Mouse (Mus musculus): Measurements from ENCODE around the gene Phactr4. TPM values are rescaled to one million over a fixed set of nuclear protein-coding genes. Genes with fewer than 3 reads are reported as not detected.

Gene Phactr4
- total and polyA plus RNA-seq, 3 experiments = 7.2 to 79.5 (median 28.7) TPM

DNA sequence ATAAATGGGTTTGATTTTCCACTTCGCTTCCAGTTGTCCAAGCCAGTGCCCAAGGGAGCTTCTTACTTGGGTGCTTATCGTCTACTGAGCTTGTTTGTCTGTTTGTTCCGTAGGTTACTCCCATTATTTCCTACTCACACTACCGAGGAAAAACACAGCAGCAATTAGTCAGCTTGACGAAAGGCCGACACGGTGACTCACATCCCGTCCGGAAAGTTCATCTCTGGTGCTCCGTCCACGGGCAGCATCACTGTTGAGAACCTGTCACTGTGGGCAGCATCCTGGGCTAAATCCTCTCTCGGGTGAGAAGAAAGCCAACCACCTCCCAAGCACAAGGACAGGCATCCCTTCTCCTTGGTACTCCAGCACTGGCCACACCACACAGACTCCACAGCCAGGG is 23.8 kb upstream of the Phactr4 start:
- Histone ChIP-seq H3K4me1 (ENCODE audit: control insufficient read depth in 1 of 2, insufficient read depth in 2 of 2, low read length in 2 of 2) (peaks cover 0 to 5% of the 10 kb centered on the region in 2 experiments; a peak in 2 of 4 replicates), H3K36me3 (ENCODE audit: control insufficient read depth in 1 of 2, insufficient read depth in 2 of 2, low read length in 2 of 2) (peaks cover 0 to 4% of the 10 kb centered on the region in 2 experiments; a peak in 1 of 4 replicates), H3K9me3 (replicated peaks; ENCODE audit: insufficient read depth, low read length) (no peaks in the 10 kb centered on the region), H3K4me3 (ENCODE audit: control insufficient read depth in 1 of 2, insufficient read depth in 1 of 2, low read depth in 2 of 2, low read length in 2 of 2) (no peak overlapping the region), H3K9ac (ENCODE audit: control insufficient read depth, low read depth, low read length, poor library complexity, severe bottlenecking) (no peak overlapping the region), H3K27ac (ENCODE audit: control insufficient read depth, low read depth, low read length) (no peak overlapping the region), H3K27me3 (ENCODE audit: control insufficient read depth in 1 of 2, insufficient read depth in 2 of 2, low read length in 2 of 2) (no peaks in the 10 kb centered on the region), H3K79me2 (ENCODE audit: control insufficient read depth, insufficient read depth, low read length, poor library complexity) (no peaks in the 10 kb centered on the region)
- DNase-seq (ENCODE audit: low read depth, low spot score) = no peak
- TF ChIP-seq MAX (IDR thresholded peaks at IDR 0.05; ENCODE audit: low read length) = no peak
- TF ChIP-seq POLR2AphosphoS5 (IDR thresholded peaks at IDR 0.05; ENCODE audit: borderline replicate concordance, low read depth, low read length) = no peak
- TF ChIP-seq MYC (IDR thresholded peaks at IDR 0.05; ENCODE audit: low read depth, low read length) = no peak
- no peak for TF ChIP-seq GATA1 (IDR thresholded peaks at IDR 0.05; ENCODE audit: low read depth, low read length)
- TF ChIP-seq SIN3A (IDR thresholded peaks at IDR 0.05; ENCODE audit: low read length) = no peak
- TF ChIP-seq BHLHE40 (IDR thresholded peaks at IDR 0.05; ENCODE audit: borderline replicate concordance, low read depth, low read length) = no peak
- TF ChIP-seq ETS1 (IDR thresholded peaks at IDR 0.05; ENCODE audit: low read depth, low read length) = no peak
- no peak for TF ChIP-seq CTCF (IDR thresholded peaks at IDR 0.05 in 2 of 3, conservative IDR thresholded peaks at IDR 0.05 in 1 of 3; ENCODE audit: control insufficient read depth in 1 of 3, insufficient read depth in 1 of 3, low read depth in 2 of 3, low read length in 3 of 3, poor library complexity in 1 of 3, severe bottlenecking in 1 of 3)
- TF ChIP-seq HCFC1 (IDR thresholded peaks at IDR 0.05; ENCODE audit: low read depth, low read length) = no peak
- TF ChIP-seq UBTF (IDR thresholded peaks at IDR 0.05; ENCODE audit: borderline replicate concordance, insufficient read depth, low read depth, low read length) = no peak

DNA sequence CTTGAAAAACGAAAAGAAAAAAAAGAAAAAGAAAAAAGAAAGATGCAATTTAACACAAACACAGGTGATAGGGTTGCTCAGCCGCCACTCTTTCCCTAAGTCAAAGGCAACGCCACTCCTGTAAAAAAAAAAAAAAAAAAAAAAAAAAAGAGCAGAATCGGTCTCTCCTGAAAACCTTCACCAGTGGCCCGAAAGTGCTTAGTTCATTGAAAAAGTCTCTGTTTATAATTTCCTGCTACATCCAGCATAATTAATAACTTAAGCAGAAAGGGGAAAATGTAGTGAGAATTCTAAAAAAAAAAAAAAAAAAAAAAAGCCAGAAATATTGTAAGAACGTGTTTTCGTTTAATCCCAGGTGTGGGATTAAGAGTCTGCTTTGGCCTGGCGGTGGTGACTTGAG is 22.2 kb upstream of the Phactr4 start:
- Histone ChIP-seq H3K4me1 (ENCODE audit: control insufficient read depth in 1 of 2, insufficient read depth in 2 of 2, low read length in 2 of 2) (peaks cover 0 to 3% of the 10 kb centered on the region in 2 experiments; a peak in 2 of 4 replicates), H3K27ac (ENCODE audit: control insufficient read depth, low read depth, low read length) (no peak overlapping the region), H3K9ac (ENCODE audit: control insufficient read depth, low read depth, low read length, poor library complexity, severe bottlenecking) (no peak overlapping the region), H3K27me3 (ENCODE audit: control insufficient read depth in 1 of 2, insufficient read depth in 2 of 2, low read length in 2 of 2) (no peaks in the 10 kb centered on the region), H3K4me3 (ENCODE audit: control insufficient read depth in 1 of 2, insufficient read depth in 1 of 2, low read depth in 2 of 2, low read length in 2 of 2) (no peak overlapping the region), H3K9me3 (replicated peaks; ENCODE audit: insufficient read depth, low read length) (no peaks in the 10 kb centered on the region), H3K36me3 (ENCODE audit: control insufficient read depth in 1 of 2, insufficient read depth in 2 of 2, low read length in 2 of 2) (peaks cover 0 to 2% of the 10 kb centered on the region in 2 experiments; a peak in 1 of 4 replicates), H3K79me2 (ENCODE audit: control insufficient read depth, insufficient read depth, low read length, poor library complexity) (no peaks in the 10 kb centered on the region)
- no peak for DNase-seq (ENCODE audit: low read depth, low spot score)
- peak; percentile 55 for TF ChIP-seq ZNF384 (IDR thresholded peaks at IDR 0.05; ENCODE audit: low read depth, low read length)
- TF ChIP-seq CHD2 (IDR thresholded peaks at IDR 0.05; ENCODE audit: low read length) = no peak

DNA sequence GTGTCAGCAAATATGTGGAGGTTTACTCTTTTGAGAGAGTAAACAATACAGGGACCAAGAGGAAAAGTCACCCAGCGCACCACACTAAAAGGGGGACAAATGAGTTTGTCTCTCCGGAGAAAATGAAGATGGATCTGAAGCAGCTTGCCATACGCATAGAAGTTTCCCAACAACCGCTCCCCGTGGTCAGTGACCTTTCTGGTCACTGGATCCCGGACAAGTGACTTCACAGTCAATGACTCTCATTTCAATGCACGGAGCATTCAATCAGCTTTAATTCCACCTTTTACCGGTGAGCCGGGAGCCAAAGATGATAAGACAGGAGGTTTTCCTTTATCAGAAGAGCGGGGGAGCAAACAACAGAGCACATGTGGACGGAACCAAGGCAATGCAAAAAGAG is 15.6 kb upstream of the Phactr4 start:
- no peaks in the 10 kb centered on the region for H3K27me3 ChIP-seq (ENCODE audit: control insufficient read depth in 1 of 2, insufficient read depth in 2 of 2, low read length in 2 of 2)
- H3K9ac ChIP-seq (ENCODE audit: control insufficient read depth, low read depth, low read length, poor library complexity, severe bottlenecking) = peak overlapping the region; percentile 59
- H3K4me1 ChIP-seq (ENCODE audit: control insufficient read depth in 1 of 2, insufficient read depth in 2 of 2, low read length in 2 of 2) = peaks cover 2 to 13% of the 10 kb centered on the region in 2 experiments; a peak in 3 of 4 replicates
- peak overlapping the region; percentile 23 to 39 for H3K4me3 ChIP-seq (ENCODE audit: control insufficient read depth in 1 of 2, insufficient read depth in 1 of 2, low read depth in 2 of 2, low read length in 2 of 2)
- no peaks in the 10 kb centered on the region for H3K9me3 ChIP-seq (replicated peaks; ENCODE audit: insufficient read depth, low read length)
- H3K79me2 ChIP-seq (ENCODE audit: control insufficient read depth, insufficient read depth, low read length, poor library complexity) = no peaks in the 10 kb centered on the region
- no peak for DNase-seq (ENCODE audit: low read depth, low spot score)
- no peak overlapping the region for H3K27ac ChIP-seq (ENCODE audit: control insufficient read depth, low read depth, low read length)
- H3K36me3 ChIP-seq (ENCODE audit: control insufficient read depth in 1 of 2, insufficient read depth in 2 of 2, low read length in 2 of 2) = peaks cover 0 to 8% of the 10 kb centered on the region in 2 experiments; a peak in 2 of 4 replicates
- peak; percentile 7 to 31; a peak in 1 of 4 replicates for TF ChIP-seq EP300 (IDR thresholded peaks at IDR 0.05; ENCODE audit: low read depth in 1 of 2, low read length in 2 of 2)
- TF ChIP-seq NELFE (IDR thresholded peaks at IDR 0.05; ENCODE audit: low read depth, low read length) = no peak
- TF ChIP-seq GATA1 (IDR thresholded peaks at IDR 0.05; ENCODE audit: low read depth, low read length) = peak; percentile 24; the same call in 1 of the 2 replicates
- no peak for TF ChIP-seq NRF1 (IDR thresholded peaks at IDR 0.05; ENCODE audit: insufficient read depth, low read depth, low read length, poor library complexity, severe bottlenecking)
- no peak for TF ChIP-seq MAZ (IDR thresholded peaks at IDR 0.05; ENCODE audit: low read depth, low read length)
- no peak for TF ChIP-seq SMC3 (IDR thresholded peaks at IDR 0.05; ENCODE audit: low read depth, low read length)
- peak; percentile 56; the same call in 1 of the 2 replicates for TF ChIP-seq MXI1 (IDR thresholded peaks at IDR 0.05; ENCODE audit: low read depth, low read length)
- no peak for TF ChIP-seq GABPA (IDR thresholded peaks at IDR 0.05; ENCODE audit: low read depth, low read length)
- 0 out of 2 replicates have a peak, but pooled peaks have one; percentile 22 for TF ChIP-seq SIN3A (IDR thresholded peaks at IDR 0.05; ENCODE audit: low read length)
- peak; percentile 57; the same call in 1 of the 2 replicates for TF ChIP-seq MAFK (IDR thresholded peaks at IDR 0.05; ENCODE audit: borderline replicate concordance, low read depth, low read length)
